Mouse (Mus musculus) cerebellum, adult 2 months (tissue): ENCODE data around the gene Dhx15.

Experiments
- CTCF ChIP-seq: fragments of 200-500 bp; IDR thresholded peaks from 2 replicates; pipeline ENCODE4 v1.5.1; 2011; ENCODE audit warnings: low read depth, mild to moderate bottlenecking, control low read depth, low read length, moderate library complexity, borderline replicate concordance; ENCODE audit not compliant: insufficient read depth
- POLR2A ChIP-seq: fragments of 200-500 bp; IDR thresholded peaks from 2 replicates; pipeline ENCODE4 v1.6.1; 2011; ENCODE audit warnings: low read length, control low read depth, borderline replicate concordance; ENCODE audit not compliant: insufficient read depth

GRCm38 (mm10) chr5:52117829-52118228 lies 72.5 kb downstream of the Dhx15 start:
- TF ChIP-seq CTCF: no peak
- TF ChIP-seq POLR2A: no peak
